Mouse (Mus musculus) ES-Bruce4 (cell line): ENCODE measurements around the gene Smim13.

Experiments used
- CTCF ChIP-seq: IDR thresholded peaks from one replicate; pipeline ENCODE4 v1.8.1; 2011; ENCODE audit warnings: low read depth, low read length
- EP300 ChIP-seq: IDR thresholded peaks from 2 replicates; pipeline ENCODE4 v1.6.1; 2011; ENCODE audit warnings: low read depth, low read length; ENCODE audit not compliant: insufficient read depth
- POLR2A ChIP-seq: IDR thresholded peaks from one replicate; pipeline ENCODE4 v1.8.1; 2011; ENCODE audit warnings: low read length; ENCODE audit not compliant: insufficient read depth

DNA sequence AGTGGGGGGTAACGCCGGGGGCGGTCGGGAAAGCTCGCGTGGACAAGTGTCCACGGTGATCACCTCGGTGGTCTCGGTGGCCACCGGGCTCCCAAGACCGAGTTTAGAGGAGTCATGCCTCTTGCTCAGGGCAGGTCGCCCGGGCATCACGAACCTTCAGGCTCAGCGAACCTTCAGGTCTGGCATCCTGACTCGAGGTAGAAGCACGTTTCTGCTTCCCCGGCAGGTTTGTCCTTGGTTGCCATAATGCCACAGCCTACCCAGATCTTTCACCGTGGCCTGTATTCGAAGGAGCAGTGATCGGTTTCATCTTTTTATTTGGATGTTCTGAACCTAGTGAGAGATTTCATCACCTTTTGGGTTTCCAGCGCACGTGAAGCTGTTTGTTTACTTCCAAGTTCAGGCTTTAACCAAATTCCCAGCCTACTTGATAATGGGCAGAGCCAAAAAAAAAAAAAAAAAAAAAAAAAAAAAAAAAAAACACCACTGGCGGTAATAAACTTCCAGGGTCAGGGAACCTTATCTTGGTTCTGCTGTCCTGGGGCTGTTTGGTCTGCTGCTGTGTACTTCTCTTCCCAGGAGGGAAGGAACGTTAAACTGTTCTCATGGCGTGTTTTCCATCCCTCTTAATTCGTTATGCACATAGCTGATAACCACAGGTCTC, 806 bp downstream of the Smim13 start:
- no peak for TF ChIP-seq EP300
- no peak for TF ChIP-seq CTCF
- no peak for TF ChIP-seq POLR2A
